Mouse (Mus musculus): ENCODE data around the gene Gm10282.

Gm10282 gene

DNA sequence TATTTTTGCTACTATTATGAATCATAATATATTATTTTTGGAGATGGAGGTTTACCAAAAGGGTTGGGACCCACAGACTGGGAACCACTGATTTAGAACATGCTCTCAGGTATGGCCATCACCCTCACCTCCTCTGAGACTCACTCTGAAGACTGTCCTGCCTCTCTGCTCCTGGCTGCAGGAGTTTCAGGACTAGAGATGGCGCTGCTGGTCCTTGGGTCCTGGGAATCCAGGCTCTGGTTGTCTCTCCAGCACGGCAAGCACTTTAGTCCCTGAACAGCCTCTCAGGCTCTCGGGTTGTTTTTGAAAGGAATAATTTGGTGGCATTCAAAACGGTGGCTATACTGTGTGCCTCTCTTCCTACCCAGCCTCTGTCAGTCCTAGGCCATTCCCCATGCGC lies 43.2 kb downstream of the Gm10282 start:
- no peak for DNase-seq (ENCODE audit: low spot score in 2 of 2)

DNA sequence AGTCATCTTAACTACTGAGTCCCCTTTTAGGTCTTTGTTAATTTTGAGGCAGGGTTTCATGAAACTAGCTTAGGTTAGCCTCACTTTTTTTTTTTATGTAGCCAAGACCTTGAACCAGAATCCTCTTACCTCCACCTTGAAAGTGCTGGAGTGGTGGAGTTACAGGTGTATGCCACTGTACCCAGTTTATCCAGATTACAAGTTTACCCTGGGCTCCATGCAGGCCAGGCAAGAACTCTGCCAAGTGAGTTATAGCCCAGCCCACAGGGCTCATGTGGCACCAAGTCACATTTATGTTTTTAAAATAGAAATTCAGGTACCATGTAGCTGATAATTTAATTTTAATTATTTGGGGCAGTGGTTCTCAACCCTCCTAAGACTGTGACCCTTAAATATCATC lies 43.6 kb downstream of the Gm10282 start:
- DNase-seq (ENCODE audit: low spot score in 2 of 2) = no peak

DNA sequence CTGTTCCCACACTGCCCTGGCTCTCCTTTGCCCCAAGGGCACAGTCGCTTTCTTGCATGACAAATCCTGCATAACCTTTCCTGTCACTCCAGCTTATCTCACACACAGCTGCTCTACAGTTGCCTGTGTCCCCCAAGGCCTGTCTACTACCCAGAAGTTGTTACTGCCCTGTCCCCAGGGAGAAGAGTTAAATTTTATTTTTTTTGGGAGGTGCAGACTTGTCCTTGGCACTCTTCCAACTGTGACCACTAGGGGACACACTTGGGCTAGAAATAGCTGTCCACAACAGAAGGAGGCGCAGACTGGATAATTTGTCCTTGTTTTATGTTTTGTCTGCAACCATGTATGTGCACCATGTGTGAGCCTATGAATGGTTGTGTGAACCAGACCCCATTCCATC lies 44.0 kb downstream of the Gm10282 start:
- DNase-seq (ENCODE audit: low spot score in 2 of 2) = peak; percentile 78 to 83

DNA sequence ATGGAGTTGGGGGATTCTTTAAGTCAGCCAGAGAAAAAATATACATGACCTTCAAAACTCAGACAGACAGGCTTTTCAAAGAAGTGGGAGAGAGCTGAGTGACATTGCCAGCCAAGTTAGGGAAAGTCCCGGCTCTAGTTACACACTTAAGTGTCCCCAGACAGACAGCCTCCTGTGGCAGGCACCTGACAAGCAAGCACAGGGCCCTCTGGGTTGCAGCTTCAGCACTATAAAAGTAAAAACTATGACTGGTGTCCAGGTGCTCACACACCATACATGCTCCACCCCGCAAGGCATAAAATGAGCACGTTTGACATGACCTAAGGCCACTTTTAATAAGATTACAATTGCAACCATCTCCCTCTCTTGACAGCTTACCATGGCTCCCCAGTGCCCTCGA lies 44.5 kb downstream of the Gm10282 start:
- peak; percentile 59 to 60 for DNase-seq (ENCODE audit: low spot score in 2 of 2)

DNA sequence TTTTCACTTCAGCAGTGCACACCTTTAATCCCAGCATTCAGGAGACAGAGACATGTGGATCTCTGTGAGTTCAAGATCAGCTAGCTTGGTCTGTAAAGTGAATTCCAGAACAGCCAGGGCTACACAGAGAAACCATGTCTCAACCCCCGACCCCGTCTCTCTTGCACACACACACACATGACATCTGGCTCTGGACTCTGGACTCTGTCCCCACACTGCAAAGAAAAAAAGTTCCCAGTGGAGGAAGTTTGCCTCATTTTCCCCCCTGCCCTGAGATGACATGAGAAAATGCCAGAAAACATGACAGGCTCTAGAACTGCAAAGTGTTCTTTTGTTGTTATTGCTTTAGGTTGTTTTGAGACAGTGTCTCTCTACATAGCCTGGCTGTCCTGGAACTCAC lies 45.2 kb downstream of the Gm10282 start:
- no peak for DNase-seq (ENCODE audit: low spot score in 2 of 2)

DNA sequence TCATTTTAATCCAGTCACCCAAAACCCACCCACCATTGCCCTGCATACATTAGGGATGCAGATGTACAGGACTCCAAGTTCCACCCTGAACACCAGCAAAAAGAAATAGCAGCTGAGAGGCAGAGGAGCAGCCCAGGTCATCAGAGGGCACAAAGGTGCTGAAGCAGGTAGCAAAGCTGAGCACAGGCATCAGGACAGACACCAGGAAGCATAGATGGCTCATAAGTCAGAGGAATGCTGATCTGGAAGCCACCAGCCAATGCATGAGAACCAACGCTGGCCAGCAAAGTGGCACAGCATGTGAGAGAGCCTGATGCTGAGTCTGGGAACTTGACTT lies 47.2 kb downstream of the Gm10282 start:
- DNase-seq (ENCODE audit: low spot score in 2 of 2) = no peak

DNA sequence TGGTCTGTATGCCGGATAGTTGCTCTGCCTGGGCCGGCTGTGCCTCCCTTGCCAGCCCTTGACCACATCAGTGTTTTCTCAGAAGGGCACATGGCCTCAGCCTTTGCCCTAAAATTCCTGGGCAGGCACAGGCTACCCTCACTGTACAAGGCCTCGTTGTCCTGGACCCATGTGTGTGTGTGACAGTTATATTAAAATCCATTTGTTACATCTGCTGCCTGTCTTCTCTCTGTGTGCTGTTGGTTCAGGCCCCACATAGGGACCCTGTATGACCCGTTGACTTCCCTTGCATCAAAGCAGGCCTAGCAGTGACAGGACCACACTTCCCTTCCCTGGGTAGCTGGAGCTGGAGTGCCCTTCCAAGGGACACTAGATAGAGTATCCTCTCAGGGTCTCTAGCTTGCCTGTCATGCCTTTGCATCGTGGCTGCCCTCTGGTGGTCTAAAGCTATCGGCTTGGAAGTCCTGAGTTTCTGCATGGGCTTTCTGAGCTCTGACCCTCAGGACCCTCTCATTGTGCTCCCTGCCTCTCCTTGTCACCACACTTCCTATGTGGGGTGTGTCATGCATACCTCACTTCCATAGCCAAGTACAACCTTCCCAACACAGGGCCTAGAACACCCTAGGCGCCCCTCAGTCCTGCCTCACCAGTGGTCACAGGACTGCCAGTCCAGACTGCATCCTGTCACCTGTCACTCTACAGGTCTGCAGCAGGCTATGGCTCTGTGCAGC lies 47.7 kb downstream of the Gm10282 start:
- peak; percentile 54 to 57 for DNase-seq (ENCODE audit: low spot score in 2 of 2)
